Mouse (Mus musculus) cortical plate, adult 2 months (tissue): ENCODE results near the gene 4930524B15Rik. TPM values are rescaled to one million over a fixed set of nuclear protein-coding genes. Genes with fewer than 3 reads are reported as not detected.
"Not testable (repeated sequence)": the region's sequence is repeated elsewhere in the genome, so short reads cannot be mapped to it uniquely, and the experiment has no call there.

Experiments
- H3K27ac ChIP-seq: fragments of 200-500 bp; 2 replicates; pipeline ENCODE4 v1.5.1; 2012; ENCODE audit warnings: low read length, control low read depth, inconsistent platforms; ENCODE audit not compliant: insufficient read depth
- H3K4me1 ChIP-seq: fragments of 200-500 bp; 2 replicates; pipeline ENCODE4 v1.6.1; 2011; ENCODE audit warnings: low read length; ENCODE audit not compliant: control insufficient read depth, insufficient read depth
- H3K4me3 ChIP-seq: fragments of 200-500 bp; 2 replicates; pipeline ENCODE4 v1.5.1; 2011; ENCODE audit warnings: mild to moderate bottlenecking, low read length, control low read depth; ENCODE audit not compliant: insufficient read depth
- CTCF ChIP-seq: fragments of 200-500 bp; IDR thresholded peaks from 2 replicates; pipeline ENCODE4 v1.5.1; 2011; ENCODE audit warnings: mild to moderate bottlenecking, control low read depth, low read length; ENCODE audit not compliant: insufficient read depth; ENCODE audit errors: extremely low read depth
- POLR2A ChIP-seq: fragments of 200-500 bp; IDR thresholded peaks from 2 replicates; pipeline ENCODE4 v1.6.1; 2011; ENCODE audit warnings: mild to moderate bottlenecking, low read length, control low read depth; ENCODE audit not compliant: insufficient read depth; ENCODE audit errors: extremely low read depth
- polyA plus RNA-seq: library from polyadenylated mRNA; depleted of rRNA; stranded (reverse); fragments of >200 nt; gene quantifications from 2 replicates; pipeline ENCODE4 v1.2.3, GENCODE M21; 2012

The 4930524B15Rik gene
- polyA plus RNA-seq, 1 experiment = 0.15 TPM

DNA sequence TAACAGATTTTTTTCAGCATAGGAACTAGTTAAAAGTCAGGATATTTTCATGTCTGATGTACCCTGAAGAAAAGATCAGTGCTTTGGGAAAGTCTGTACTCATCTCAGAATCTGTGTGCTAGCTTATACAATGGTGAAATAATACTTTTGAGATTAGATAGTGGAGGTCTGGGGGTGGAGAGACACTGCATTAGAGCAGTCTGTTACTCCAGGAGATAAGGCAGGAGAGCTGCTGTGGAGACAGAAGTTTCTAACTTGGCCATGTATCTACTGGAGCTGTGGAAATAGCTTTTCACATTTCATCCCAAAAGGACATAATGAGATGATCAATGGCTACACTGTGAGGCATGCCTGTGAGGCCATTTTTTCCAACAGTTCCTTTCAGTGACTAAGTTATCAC, 17.9 kb downstream of the 4930524B15Rik start:
- Histone ChIP-seq H3K27ac (no peak overlapping the region), H3K4me3 (no peak overlapping the region), H3K4me1 (no peaks in the 10 kb centered on the region)
- TF ChIP-seq CTCF (no peak), POLR2A (no peak)

DNA sequence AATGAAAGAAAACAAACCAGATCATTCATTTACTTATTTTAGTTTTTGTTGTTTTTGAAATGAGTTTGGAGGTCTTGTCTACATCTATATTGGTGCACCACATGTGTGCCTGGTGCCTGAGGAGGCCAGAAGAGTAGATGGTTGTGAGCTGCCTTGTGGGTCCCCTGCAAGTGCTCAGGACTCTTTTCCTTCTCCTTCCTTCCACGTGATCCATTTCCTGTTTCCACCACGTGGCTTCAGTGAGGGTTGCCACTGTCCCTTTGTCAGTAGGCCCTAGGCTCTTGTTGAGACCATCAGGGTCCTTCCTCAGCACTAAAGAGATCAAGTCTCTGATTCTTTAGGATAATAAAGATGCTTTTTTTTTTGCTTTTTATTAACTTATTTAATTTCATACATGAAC, 19.4 kb downstream of the 4930524B15Rik start:
- TF ChIP-seq CTCF (no peak), POLR2A (no peak)
- Histone ChIP-seq H3K27ac (no peak overlapping the region), H3K4me3 (no peak overlapping the region), H3K4me1 (no peaks in the 10 kb centered on the region)

DNA sequence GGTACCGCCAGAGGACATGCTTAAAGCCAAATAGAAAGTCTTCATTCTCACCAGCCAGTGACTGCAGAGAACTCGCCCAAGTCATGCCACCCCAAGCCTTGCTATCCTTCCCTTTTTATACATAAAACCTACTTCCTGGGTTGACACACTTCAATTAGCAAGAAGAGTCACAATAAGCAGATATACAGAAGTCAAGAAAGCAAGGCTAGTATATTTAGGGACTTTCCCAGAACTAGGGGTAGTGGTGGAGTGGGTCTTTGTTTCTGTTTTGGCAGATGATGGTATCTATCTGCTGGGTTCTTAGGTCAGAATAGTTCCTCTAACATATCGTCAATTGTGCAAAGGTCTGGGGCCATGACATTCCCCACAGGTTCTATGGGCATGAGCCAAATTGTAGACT, 27.1 kb downstream of the 4930524B15Rik start:
- no peak overlapping the region for H3K4me3 ChIP-seq
- no peak for TF ChIP-seq CTCF
- TF ChIP-seq POLR2A = no peak
- H3K27ac ChIP-seq = no peak overlapping the region
- H3K4me1 ChIP-seq = no peaks in the 10 kb centered on the region

DNA sequence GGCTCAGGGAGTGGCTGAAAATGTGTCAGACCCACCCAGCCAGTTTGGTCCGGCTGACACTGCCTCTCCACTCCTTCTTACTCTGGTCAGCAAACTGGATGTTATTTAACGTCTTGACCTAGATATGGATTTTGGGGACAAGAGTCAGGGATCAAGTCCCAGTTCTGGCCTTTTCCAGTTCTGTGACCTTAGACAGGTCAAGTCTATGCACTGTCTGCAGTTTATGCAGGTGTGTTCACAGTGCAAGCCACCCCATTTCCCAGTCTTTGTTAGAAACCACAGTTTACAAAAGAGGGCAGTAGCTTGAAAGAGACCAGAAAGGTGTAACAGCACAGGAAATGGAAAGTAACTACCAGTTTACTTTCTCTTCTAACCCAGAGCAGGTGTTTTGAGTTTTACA, 34.3 kb downstream of the 4930524B15Rik start:
- no peak overlapping the region for H3K27ac ChIP-seq
- TF ChIP-seq CTCF = no peak
- no peak for TF ChIP-seq POLR2A
- H3K4me3 ChIP-seq = no peak overlapping the region; the same call in 1 of the 2 replicates
- H3K4me1 ChIP-seq = peaks cover 6% of the 10 kb centered on the region

DNA sequence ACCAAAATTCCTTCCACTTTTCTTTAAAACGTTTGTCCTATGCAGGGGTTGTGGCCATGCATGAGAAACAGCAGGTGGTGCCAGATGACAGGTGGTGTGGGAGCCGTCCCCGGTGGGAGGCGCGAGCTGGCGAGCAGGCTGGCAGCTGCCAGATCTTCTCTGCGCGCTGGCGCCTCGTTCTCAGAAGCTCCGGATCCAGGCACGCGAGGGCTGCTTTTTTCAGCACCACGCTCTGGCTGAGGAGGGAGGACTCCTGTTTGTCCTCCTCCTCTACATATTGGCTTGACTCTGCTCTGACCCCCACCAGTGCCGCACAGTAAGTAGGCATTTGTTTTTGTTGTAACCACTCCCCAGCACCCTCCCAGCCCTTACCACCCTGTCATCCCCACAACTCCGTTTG, 34.9 kb downstream of the 4930524B15Rik start, which contains the start of gene Nsg2:
Nsg2 (plus strand) TSS at position 183 of the 400 bp plus-strand sequence.
- peak within 1 kb of the TSS; percentile 43 for H3K27ac ChIP-seq
- peak within 1 kb of the TSS; percentile 56 for H3K4me3 ChIP-seq
- TF ChIP-seq POLR2A (peak; percentile 96), CTCF (peak; percentile 79)
- peaks cover 6% of the 10 kb centered on the region for H3K4me1 ChIP-seq

DNA sequence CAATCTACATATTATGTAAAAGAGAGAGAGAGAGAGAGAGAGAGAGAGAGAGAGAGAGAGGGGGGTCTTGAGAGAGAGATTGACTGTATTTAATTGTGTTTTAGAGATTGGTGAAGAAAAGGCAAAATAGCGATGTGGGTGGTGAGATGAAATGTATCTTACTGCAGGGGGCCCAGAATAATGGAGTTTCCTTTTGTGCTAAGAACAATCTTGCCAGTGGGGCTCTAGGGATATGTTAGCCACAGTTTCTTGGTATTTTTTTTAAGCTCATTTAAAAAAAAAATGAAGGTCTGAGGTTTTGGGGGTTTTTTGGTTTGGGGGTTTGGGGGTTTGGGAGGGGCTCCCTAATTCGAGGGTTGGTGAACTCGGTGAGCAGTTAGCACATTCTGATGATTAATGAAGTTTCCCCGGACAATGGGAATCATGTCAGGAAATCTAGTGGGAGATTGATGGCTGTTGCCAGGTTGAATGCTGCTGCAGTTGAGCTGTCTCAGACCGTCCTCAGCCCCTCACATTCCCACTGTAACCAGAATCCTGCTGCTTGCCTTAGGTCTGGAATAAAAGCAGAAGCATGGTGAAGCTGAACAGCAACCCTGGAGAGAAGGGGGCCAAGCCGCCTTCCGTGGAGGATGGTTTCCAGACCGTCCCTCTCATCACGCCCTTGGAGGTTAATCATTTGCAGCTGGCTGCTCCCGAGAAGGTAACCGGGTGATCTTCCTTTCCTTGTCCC, 36.0 kb downstream of the 4930524B15Rik start:
- TF ChIP-seq CTCF (no peak), POLR2A (0 out of 2 replicates have a peak, but pooled peaks have one; percentile 21)
- Histone ChIP-seq H3K4me1 (peaks cover 6% of the 10 kb centered on the region), H3K4me3 (peak overlapping the region; percentile 56), H3K27ac (peak overlapping the region; percentile 88)

DNA sequence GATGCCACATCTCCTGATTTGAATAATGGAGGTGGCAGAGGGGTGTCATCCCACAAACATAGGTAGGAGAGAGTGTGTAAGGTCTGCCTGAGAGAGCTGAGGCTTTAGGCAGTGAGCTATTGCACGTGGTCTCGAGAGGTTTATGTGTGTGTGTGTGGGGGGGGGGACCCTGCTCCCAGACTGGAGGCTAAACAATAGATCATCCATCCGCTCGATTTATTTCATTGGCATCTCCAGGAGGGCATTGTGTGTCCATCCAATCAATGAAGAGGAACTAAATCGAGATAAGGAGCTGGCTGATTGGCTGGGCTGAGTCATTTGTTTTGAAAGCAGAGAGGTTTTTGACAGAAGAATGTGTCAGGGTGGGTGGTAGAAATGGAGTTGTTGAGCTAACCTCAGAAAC, 37.3 kb downstream of the 4930524B15Rik start:
- Histone ChIP-seq H3K4me3 (peak overlapping the region; percentile 56), H3K4me1 (peaks cover 6% of the 10 kb centered on the region), H3K27ac (peak overlapping the region; percentile 58; the same call in 1 of the 2 replicates)
- no peak for TF ChIP-seq CTCF
- peak; percentile 60 for TF ChIP-seq POLR2A

DNA sequence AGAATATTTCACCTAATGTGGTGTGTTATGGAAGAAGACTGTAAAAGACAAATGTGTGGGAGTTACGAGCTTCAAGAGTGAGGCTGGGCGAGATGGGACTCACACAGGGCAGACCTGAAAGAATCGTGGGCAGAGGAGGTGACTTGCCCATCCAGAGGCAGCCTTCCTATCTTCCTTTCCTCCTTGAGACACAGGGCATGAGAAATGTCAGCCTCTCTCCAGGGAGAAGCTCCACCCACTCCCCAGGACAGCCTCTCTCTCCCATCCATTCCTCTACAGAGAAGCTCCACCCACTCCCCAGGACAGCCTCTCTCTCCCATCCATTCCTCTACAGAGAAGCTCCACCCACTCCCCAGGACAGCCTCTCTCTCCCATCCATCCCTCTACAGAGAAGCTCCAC, 42.7 kb downstream of the 4930524B15Rik start:
- not testable (repeated sequence) for H3K4me3 ChIP-seq, H3K27ac ChIP-seq, H3K4me1 ChIP-seq

DNA sequence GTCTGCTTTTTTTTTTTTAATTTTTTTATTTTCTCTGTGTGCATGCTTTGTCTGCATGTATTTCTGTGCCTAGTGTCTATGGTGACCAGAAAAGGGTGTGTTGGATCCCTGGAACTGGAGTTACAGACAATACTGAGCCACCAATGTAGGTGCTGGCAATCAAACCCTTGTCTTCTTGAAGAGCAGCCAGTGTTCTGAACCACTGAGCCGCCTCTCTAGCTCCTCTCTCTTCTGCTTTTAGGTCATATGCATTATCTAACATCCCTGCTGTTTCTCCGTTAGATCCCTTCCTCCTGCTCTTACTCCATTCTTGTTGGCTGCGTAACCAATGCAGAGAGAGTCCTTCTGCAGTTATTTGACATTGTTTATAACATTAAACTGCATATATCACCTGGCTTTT, 43.5 kb downstream of the 4930524B15Rik start:
- Histone ChIP-seq H3K4me3 (no peak overlapping the region), H3K4me1 (peaks cover 4% of the 10 kb centered on the region), H3K27ac (no peak overlapping the region)
- TF ChIP-seq POLR2A (0 out of 2 replicates have a peak, but pooled peaks have one; percentile 10), CTCF (no peak)

DNA sequence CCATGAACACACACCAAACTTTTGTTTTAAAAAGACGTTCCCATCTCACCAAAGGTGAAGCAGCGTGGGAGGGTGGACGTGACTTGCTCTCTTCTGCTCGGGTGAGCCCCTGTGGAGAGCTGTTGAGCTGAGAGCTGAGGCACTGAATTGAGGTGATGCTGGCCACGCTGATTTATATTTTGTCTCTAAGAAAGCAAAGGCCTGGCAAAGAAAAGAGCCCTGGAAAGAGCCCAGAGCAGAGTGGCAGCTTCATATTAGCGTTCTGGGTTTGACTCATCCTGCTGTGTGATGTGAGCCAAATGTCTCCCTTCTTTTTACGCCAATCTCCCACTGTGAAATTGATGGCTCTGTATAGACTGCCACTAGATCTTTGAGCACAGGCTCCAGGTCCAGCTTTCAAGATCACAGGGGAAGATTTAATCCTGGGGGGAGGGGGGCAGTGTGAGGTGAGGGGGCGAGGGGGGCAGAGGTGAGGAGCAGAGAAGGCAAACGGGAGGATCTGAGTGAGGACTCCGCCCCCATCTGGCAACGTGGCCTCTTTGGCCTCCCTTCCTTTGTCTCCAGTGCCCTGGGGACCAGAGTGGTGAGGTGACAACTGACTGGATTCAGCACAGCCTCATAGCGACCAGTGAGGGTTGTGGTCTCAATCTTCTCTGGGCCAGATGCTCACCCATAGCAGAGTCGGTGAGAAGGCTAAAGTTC, 44.7 kb downstream of the 4930524B15Rik start:
- no peak overlapping the region for H3K4me3 ChIP-seq
- H3K4me1 ChIP-seq = peaks cover 4% of the 10 kb centered on the region
- TF ChIP-seq POLR2A (no peak), CTCF (no peak)
- H3K27ac ChIP-seq = no peak overlapping the region
